ENCODE assay signal across 8 mouse cellular contexts in the genomic region with DNA sequence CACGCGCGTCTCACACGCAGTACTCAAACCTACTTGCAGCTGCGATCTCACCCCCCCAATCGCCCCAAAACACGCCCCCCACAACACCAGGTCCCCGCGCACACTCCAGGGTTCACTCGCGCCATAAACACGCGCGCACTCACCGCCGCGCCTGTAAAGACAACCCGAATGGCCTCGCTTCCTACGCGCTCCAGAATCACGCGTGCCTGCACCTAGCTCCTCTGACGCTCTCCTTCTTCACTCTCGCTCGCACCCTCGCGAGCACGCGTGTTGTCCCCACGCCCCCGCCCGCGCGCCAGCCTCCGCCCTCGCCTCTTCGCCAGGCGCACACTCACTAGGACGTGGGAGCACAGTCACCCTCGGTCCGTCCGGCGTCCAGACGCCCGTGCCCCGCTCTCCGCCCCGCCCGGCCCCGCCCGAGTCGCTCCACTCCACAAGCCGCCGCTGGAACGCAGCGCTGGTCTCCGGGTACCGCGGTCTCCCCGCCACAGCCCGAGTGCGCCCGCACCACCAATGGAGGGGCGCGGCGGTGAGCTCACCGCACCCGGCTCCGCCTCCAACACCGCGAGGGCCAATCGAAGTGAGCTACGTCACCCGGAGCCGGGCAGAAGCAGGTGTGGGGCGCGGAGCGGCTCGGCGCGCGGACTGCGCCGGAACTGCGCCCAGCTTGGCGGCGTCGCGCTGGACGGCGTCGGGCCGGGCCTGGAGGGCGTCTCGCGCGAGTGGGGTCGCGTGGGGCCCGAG. TPM values are rescaled to one million over a fixed set of nuclear protein-coding genes. Genes with fewer than 3 reads are reported as not detected.
A peak's percentile ranks its signal among the peaks of the same experiment; 100 is the strongest.
DNase-seq lines count a peak whose midpoint lies in the region; ATAC-seq and TF ChIP-seq lines count a peak whose summit lies in the region.

No protein-coding gene starts in this region.

- TF ChIP-seq POLR2A in cortical plate, adult 2 months (IDR thresholded peaks at IDR 0.05; ENCODE audit: extremely low read depth, insufficient read depth, low read length) = peak; percentile 44; the same call in 1 of the 2 replicates

- H3K4me3 ChIP-seq in cortical plate, adult 2 months (ENCODE audit: insufficient read depth, low read length) = peak overlapping the region; percentile 84

- TF ChIP-seq CTCF in cortical plate, adult 2 months (IDR thresholded peaks at IDR 0.05; ENCODE audit: extremely low read depth, insufficient read depth, low read length) = no peak

- peak; percentile 97 for ATAC-seq in megakaryocyte, adult 5-6 weeks (ENCODE audit: poor library complexity, severe bottlenecking)

- H3K4me1 ChIP-seq in cortical plate, adult 2 months (ENCODE audit: control insufficient read depth, insufficient read depth, low read length) = peaks cover 7% of the 10 kb centered on the region

- DNase-seq in adrenal gland, adult 18-20 months (ENCODE audit: low spot score in 2 of 2) = peak; percentile 84 to 85
- DNase-seq in gastrocnemius, postnatal 14 days = peak; percentile 88
- peak; percentile 79 for DNase-seq in induced T-regulatory cell, adult 2 months (ENCODE audit: low read depth)
- DNase-seq in left cerebral cortex, adult 9 months (ENCODE audit: low spot score in 2 of 2) = peak; percentile 55 to 86
- peak; percentile 86 to 87 for DNase-seq in right cerebral cortex, adult 2 months (ENCODE audit: low spot score in 2 of 2)
- DNase-seq in urinary bladder, adult 18-20 months (ENCODE audit: low spot score in 2 of 2) = peak; percentile 73 to 82

- intact Hi-C loops in gastrocnemius, postnatal 14 days (cut with DNase I; ENCODE audit: low total_unique reads) = no loop called here

- peak overlapping the region; percentile 47 for H3K27ac ChIP-seq in cortical plate, adult 2 months (ENCODE audit: insufficient read depth, low read length)

RNA-seq across cellular contexts. Expression of a gene that starts 18.8 kb away (rescaled TPM):
- total RNA-seq in adrenal gland, adult 18-20 months (2021) = not detected
- polyA plus RNA-seq in cortical plate, adult 2 months (2012; rRNA removed) = not detected in 2 replicates
- not detected for total RNA-seq in gastrocnemius, postnatal 14 days (2021)
- total RNA-seq in megakaryocyte, adult 5-6 weeks (2015) = not detected in 2 replicates
- total RNA-seq in megakaryocyte, adult 5-6 weeks (2017) = not detected in 2 replicates

RNA-seq across cellular contexts. Expression of a gene that starts 50.4 kb away (rescaled TPM):
- 10 to 100 TPM; 60.4 to 72.5 TPM for total RNA-seq in adrenal gland, adult 18-20 months (2021)
- 52.2 and 54.8 TPM in 2 replicates for polyA plus RNA-seq in cortical plate, adult 2 months (2012; rRNA removed)
- 10 to 100 TPM; 51.0 to 54.1 TPM for total RNA-seq in gastrocnemius, postnatal 14 days (2021)
- total RNA-seq in megakaryocyte, adult 5-6 weeks (2015) = 134 and 150 TPM in 2 replicates
- total RNA-seq in megakaryocyte, adult 5-6 weeks (2017) = 71.5 and 95.3 TPM in 2 replicates

Comparison
In these comparisons a context has a peak if more than half of its experiments do, and no peak if none do; other contexts are left out.
1. Peak in every context shown above with its lines: DNase-seq, ATAC-seq, H3K4me3 ChIP-seq and H3K27ac ChIP-seq.